Comparison of ENCODE assay signal across 8 mouse cellular contexts in genomic region chrX:10713839-10714637, GRCm38 (mm10). TPM values are rescaled to one million over a fixed set of nuclear protein-coding genes. Genes with fewer than 3 reads are reported as not detected.
DNase-seq lines count a peak whose midpoint lies in the region; ATAC-seq and TF ChIP-seq lines count a peak whose summit lies in the region.

No protein-coding gene starts in this region.

- peak in 1 of 2 experiments; percentile 14 for DNase-seq in heart, adult 2 months
- no peak for DNase-seq in heart, adult 11 months
- DNase-seq in brain, adult 2 months (ENCODE audit: low read depth, low spot score), result peak; percentile 27
- no peak for DNase-seq in hindbrain, embryonic 11.5 days (ENCODE audit: low spot score)
- no peak for DNase-seq in liver, embryonic 11.5 days (ENCODE audit: low spot score)
- DNase-seq in layer of hippocampus, postnatal 14 days (ENCODE audit: low spot score in 2 of 2), result no peak
- DNase-seq in natural killer cell, adult 2 months (ENCODE audit: low spot score in 2 of 2), result no peak

- WGBS in heart, adult 2 months, result 25% methylated on average over 11 of the region's 11 CpGs
- WGBS in hindbrain, embryonic 11.5 days, result 39% methylated on average over 11 of the region's 11 CpGs
- 30% methylated on average over 11 of the region's 11 CpGs for WGBS in liver, embryonic 11.5 days
- 25% methylated on average over 11 of the region's 11 CpGs for WGBS in small intestine, adult 2 months

- no peaks in the 10 kb centered on the region for H3K36me3 ChIP-seq in heart, adult 2 months (ENCODE audit: control insufficient read depth, insufficient read depth, low read length)
- no peaks in the 10 kb centered on the region for H3K36me3 ChIP-seq in hindbrain, embryonic 11.5 days (ENCODE audit: control insufficient read depth, insufficient read depth, low read length)
- H3K36me3 ChIP-seq in liver, embryonic 11.5 days (ENCODE audit: control insufficient read depth, insufficient read depth, low read length), result no peaks in the 10 kb centered on the region
- H3K36me3 ChIP-seq in small intestine, adult 2 months (ENCODE audit: control insufficient read depth, insufficient read depth, low read length), result no peaks in the 10 kb centered on the region

- H3K27ac ChIP-seq in heart, adult 2 months, result peak overlapping the region; percentile 47
- peak overlapping the region; percentile 67; the same call in 1 of the 2 replicates for H3K27ac ChIP-seq in hindbrain, embryonic 11.5 days (ENCODE audit: low read depth, low read length)
- peak overlapping the region; percentile 59; the same call in 1 of the 2 replicates for H3K27ac ChIP-seq in liver, embryonic 11.5 days (ENCODE audit: low read depth, low read length)
- H3K27ac ChIP-seq in small intestine, adult 2 months (ENCODE audit: insufficient read depth, low read depth, low read length), result peak overlapping the region; percentile 34

- TF ChIP-seq EP300 in heart, adult 2 months (IDR thresholded peaks at IDR 0.05; ENCODE audit: insufficient read depth, low read depth, low read length), result no peak

- TF ChIP-seq POLR2A in heart, adult 2 months (IDR thresholded peaks at IDR 0.05; ENCODE audit: insufficient read depth, low read depth, low read length), result no peak
- TF ChIP-seq POLR2A in small intestine, adult 2 months (IDR thresholded peaks at IDR 0.05; ENCODE audit: low read depth, low read length), result no peak

- peak overlapping the region; percentile 26; the same call in 1 of the 2 replicates for H3K4me3 ChIP-seq in heart, adult 2 months
- no peak overlapping the region for H3K4me3 ChIP-seq in hindbrain, embryonic 11.5 days (ENCODE audit: low read depth, low read length)
- peak overlapping the region; percentile 26 for H3K4me3 ChIP-seq in liver, embryonic 11.5 days (ENCODE audit: low read depth, low read length)
- peak overlapping the region; percentile 44; the same call in 1 of the 2 replicates for H3K4me3 ChIP-seq in small intestine, adult 2 months (ENCODE audit: low read depth, low read length)

- no peaks in the 10 kb centered on the region for H3K27me3 ChIP-seq in heart, adult 2 months (ENCODE audit: control insufficient read depth, insufficient read depth, low read length)
- H3K27me3 ChIP-seq in hindbrain, embryonic 11.5 days (ENCODE audit: control insufficient read depth, insufficient read depth, low read length), result no peaks in the 10 kb centered on the region
- no peaks in the 10 kb centered on the region; the same call in 1 of the 2 replicates for H3K27me3 ChIP-seq in liver, embryonic 11.5 days (replicated peaks; ENCODE audit: control insufficient read depth, insufficient read depth, low read length)
- no peaks in the 10 kb centered on the region for H3K27me3 ChIP-seq in small intestine, adult 2 months (ENCODE audit: control insufficient read depth, insufficient read depth, low read length)

- no peak overlapping the region; the same call in 1 of the 2 replicates for H3K9ac ChIP-seq in heart, adult 2 months (ENCODE audit: low read depth, low read length)
- H3K9ac ChIP-seq in hindbrain, embryonic 11.5 days (ENCODE audit: low read depth, low read length), result no peak overlapping the region
- 0 out of 2 replicates have a peak overlapping the region, but pooled peaks have one; percentile 7 for H3K9ac ChIP-seq in liver, embryonic 11.5 days (ENCODE audit: low read depth, low read length)

- no peaks in the 10 kb centered on the region for H3K9me3 ChIP-seq in hindbrain, embryonic 11.5 days (ENCODE audit: control insufficient read depth, low read length)
- no peaks in the 10 kb centered on the region for H3K9me3 ChIP-seq in liver, embryonic 11.5 days (ENCODE audit: control insufficient read depth, low read length)

- H3K4me2 ChIP-seq in hindbrain, embryonic 11.5 days (replicated peaks; ENCODE audit: low read depth, low read length), result peak overlapping the region; percentile 34
- peak overlapping the region; percentile 71 for H3K4me2 ChIP-seq in liver, embryonic 11.5 days

- peak; percentile 66 for TF ChIP-seq CTCF in heart, adult 2 months (IDR thresholded peaks at IDR 0.05)
- no peak for TF ChIP-seq CTCF in small intestine, adult 2 months (IDR thresholded peaks at IDR 0.05; ENCODE audit: extremely low read depth, insufficient read length, insufficient replicate concordance, low read depth, low read length)

- ATAC-seq in hindbrain, embryonic 11.5 days (ENCODE audit: low FRiP score), result no peak
- no peak for ATAC-seq in liver, embryonic 11.5 days (replicated peaks; ENCODE audit: low FRiP score)

- intact Hi-C loops in heart, adult 2 months (cut with DNase I), result loop anchor here (5.0 to 10.0 kb wide), 3 partner anchors 139 to 263 kb away; no protein-coding TSS in a partner anchor

- peaks cover 5% of the 10 kb centered on the region for H3K4me1 ChIP-seq in heart, adult 2 months (ENCODE audit: control insufficient read depth, insufficient read depth, low read length)
- no peaks in the 10 kb centered on the region for H3K4me1 ChIP-seq in hindbrain, embryonic 11.5 days (replicated peaks; ENCODE audit: control insufficient read depth, insufficient read depth, low read length)
- H3K4me1 ChIP-seq in liver, embryonic 11.5 days (replicated peaks; ENCODE audit: control insufficient read depth, insufficient read depth, low read length), result no peaks in the 10 kb centered on the region
- H3K4me1 ChIP-seq in small intestine, adult 2 months (ENCODE audit: control insufficient read depth, insufficient read depth, insufficient read length, low read length), result peaks cover 4% of the 10 kb centered on the region; the same call in 1 of the 2 replicates

- no peaks in the 10 kb centered on the region for H3K79me2 ChIP-seq in heart, adult 2 months (replicated peaks; ENCODE audit: control insufficient read depth, insufficient read depth, low read length)

RNA-seq across cellular contexts. Expression of gene Mid1ip1, which starts 0.8 kb away (rescaled TPM):
- 100 to 1,000 TPM in 1 of 2 experiments, 10 to 100 TPM in 1; 63.3 to 214 TPM for total RNA-seq in heart, adult 2 months (2021)
- polyA plus RNA-seq in heart, adult 2 months (2012; rRNA removed), result 61.3 and 70.6 TPM in 2 replicates
- 36.5 and 41.3 TPM in 2 replicates for polyA plus RNA-seq in hindbrain, embryonic 11.5 days (2014; fragmentation: Nextera tagmentation; extraction: Ambion mirVana)
- polyA plus RNA-seq in liver, embryonic 11.5 days (2014; fragmentation: Nextera tagmentation; extraction: Ambion mirVana), result 34.6 and 38.6 TPM in 2 replicates
- polyA plus RNA-seq in small intestine, adult 2 months (2012; rRNA removed), result 19.4 and 20.9 TPM in 2 replicates
- 10 to 100 TPM; 78.2 to 81.2 TPM for total RNA-seq in layer of hippocampus, postnatal 14 days (2021)
